Mouse (Mus musculus) urinary bladder, postnatal 10 days (tissue): ENCODE measurements around the gene Sema4b.

Experiments
- DNase-seq: peaks from one replicate; pipeline ENCODE4 v3.0.0; 2022; ENCODE audit warnings: low spot score

The Sema4b gene

GRCm38 (mm10) chr7:80186531-80187296 is at the start of gene Sema4b:
TSS of gene Sema4b (plus strand) at chr7:80186841.
- DNase-seq = peak; percentile 69

- no peak for DNase-seq
These were observed 48.3 kb upstream of the Sema4b start for GRCm38 (mm10) chr7:80138375-80138774.

GRCm38 (mm10) chr7:80140815-80141214 is 45.8 kb upstream of the Sema4b start:
- no peak for DNase-seq

GRCm38 (mm10) chr7:80143331-80144273 is 43.0 kb upstream of the Sema4b start:
- no peak for DNase-seq

GRCm38 (mm10) chr7:80144695-80145094 is 41.9 kb upstream of the Sema4b start:
- no peak for DNase-seq

- DNase-seq = no peak
These were observed 40.6 kb upstream of the Sema4b start for GRCm38 (mm10) chr7:80146077-80146476.

- DNase-seq = no peak
These were observed 37.3 kb upstream of the Sema4b start for GRCm38 (mm10) chr7:80149356-80149755.

GRCm38 (mm10) chr7:80152152-80152551 is 34.5 kb upstream of the Sema4b start:
- DNase-seq = no peak

- DNase-seq = no peak
These were observed 33.9 kb upstream of the Sema4b start for GRCm38 (mm10) chr7:80152756-80153155.

GRCm38 (mm10) chr7:80154689-80155088 is 32.0 kb upstream of the Sema4b start:
- no peak for DNase-seq

GRCm38 (mm10) chr7:80156711-80157227 is 29.9 kb upstream of the Sema4b start:
- no peak for DNase-seq

GRCm38 (mm10) chr7:80158496-80159268 is 28.0 kb upstream of the Sema4b start:
- no peak for DNase-seq

GRCm38 (mm10) chr7:80160293-80160944 is 26.2 kb upstream of the Sema4b start:
- no peak for DNase-seq

GRCm38 (mm10) chr7:80160945-80161306 is 25.7 kb upstream of the Sema4b start:
- peak; percentile 32 for DNase-seq

- DNase-seq = no peak
These were observed 21.2 kb upstream of the Sema4b start for GRCm38 (mm10) chr7:80165432-80165831.

GRCm38 (mm10) chr7:80166740-80167139 is 19.9 kb upstream of the Sema4b start:
- no peak for DNase-seq

- no peak for DNase-seq
These were observed 16.8 kb upstream of the Sema4b start for GRCm38 (mm10) chr7:80169847-80170246.

- DNase-seq = no peak
These were observed 15.3 kb upstream of the Sema4b start for GRCm38 (mm10) chr7:80171345-80171744.

- no peak for DNase-seq
These were observed 14.3 kb upstream of the Sema4b start for GRCm38 (mm10) chr7:80172069-80172956.

- no peak for DNase-seq
These were observed 10.5 kb upstream of the Sema4b start for GRCm38 (mm10) chr7:80176159-80176558.
